Mouse (Mus musculus) brain, embryonic 14.5 days (tissue): Measurements from ENCODE around the gene Stam2. TPM values are rescaled to one million over a fixed set of nuclear protein-coding genes. Genes with fewer than 3 reads are reported as not detected.
A peak's percentile ranks its signal among the peaks of the same experiment; 100 is the strongest.

Experiments
- DNase-seq: peaks from one replicate; pipeline ENCODE4 v3.0.0-alpha.2; 2011; ENCODE audit warnings: low read depth
- CTCF ChIP-seq: fragments of 200-500 bp; IDR thresholded peaks from 2 replicates; pipeline ENCODE4 v1.5.1; 2012; ENCODE audit warnings: inconsistent platforms, mild to moderate bottlenecking, moderate library complexity, borderline replicate concordance; ENCODE audit not compliant: insufficient read depth, insufficient read length; ENCODE audit errors: extremely low read depth
- POLR2A ChIP-seq: fragments of 200-500 bp; IDR thresholded peaks from 2 replicates; pipeline ENCODE4 v1.6.1; 2012; ENCODE audit warnings: mild to moderate bottlenecking, inconsistent platforms, borderline replicate concordance; ENCODE audit not compliant: poor library complexity, insufficient read depth, insufficient read length, severe bottlenecking; ENCODE audit errors: extremely low read depth
- polyA plus RNA-seq: library from polyadenylated mRNA; depleted of rRNA; stranded (reverse); fragments of >200 nt; gene quantifications from 2 replicates; pipeline ENCODE4 v1.2.3, GENCODE M21; 2012; rRNA removed

Gene Stam2
- polyA plus RNA-seq, 1 experiment, result 25.9 TPM

DNA sequence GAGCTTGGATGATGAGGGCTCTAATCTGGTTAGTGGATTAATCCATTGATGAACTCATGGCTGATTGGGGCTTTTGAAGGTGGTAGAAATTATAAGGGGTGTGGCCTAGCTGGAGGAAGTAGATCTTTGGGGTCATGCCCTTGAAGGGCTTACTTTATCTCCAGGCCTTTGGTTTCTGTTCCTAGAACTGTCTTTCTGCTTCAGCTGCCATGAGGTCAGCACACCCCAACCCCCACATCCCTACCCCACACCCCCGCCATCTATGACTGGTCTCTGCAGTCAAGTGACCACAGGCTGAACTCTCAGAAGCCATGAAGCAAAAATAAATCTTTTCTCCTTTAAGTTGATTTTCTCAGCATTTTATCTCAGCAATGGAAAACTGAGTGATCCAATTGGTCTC, 68.9 kb downstream of the Stam2 start:
- no peak for DNase-seq
- no peak for TF ChIP-seq CTCF

DNA sequence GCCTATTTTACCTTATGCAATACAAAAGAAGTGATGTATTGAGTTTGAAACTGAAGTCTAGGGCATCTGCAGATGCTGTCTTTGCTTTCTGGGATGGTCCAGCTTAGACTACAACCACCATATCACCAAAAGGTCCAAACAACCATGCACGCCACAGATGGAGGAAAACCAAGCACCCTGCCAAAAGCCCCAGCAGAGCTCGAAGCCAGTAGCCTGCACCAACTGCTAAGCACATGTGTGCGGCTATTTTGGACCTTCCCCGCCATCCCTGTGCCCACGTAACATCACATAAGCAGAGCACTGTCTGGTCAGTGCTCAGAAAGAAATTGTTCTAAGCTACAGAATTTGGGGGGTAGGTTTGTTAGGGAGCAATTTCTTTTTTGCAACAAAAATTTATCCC, 71.3 kb downstream of the Stam2 start:
- TF ChIP-seq CTCF, result no peak
- TF ChIP-seq POLR2A, result no peak
- no peak for DNase-seq

GRCm38 (mm10) chr2:52668480-52668879, 73.6 kb downstream of the Stam2 start:
- TF ChIP-seq POLR2A (no peak), CTCF (no peak)

DNA sequence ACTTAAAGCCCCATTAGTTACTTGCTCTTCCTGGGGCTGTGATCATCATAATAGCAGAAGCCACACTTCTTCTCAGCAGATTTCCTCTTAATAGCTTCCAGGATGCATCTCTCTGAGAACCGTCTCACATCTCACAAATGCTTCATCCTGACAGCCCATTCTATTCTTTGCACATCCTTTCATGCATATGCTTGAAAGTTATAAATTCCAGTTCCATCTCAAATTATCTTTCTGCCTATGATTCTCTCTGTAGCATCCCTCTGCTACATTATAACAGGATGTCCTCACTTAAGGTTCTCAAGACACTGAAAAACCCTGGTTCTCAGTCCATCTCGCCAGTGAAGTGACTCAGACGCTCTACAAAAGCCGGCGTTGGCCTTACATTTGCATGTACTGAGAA, 85.4 kb downstream of the Stam2 start:
- no peak for DNase-seq

More at GRCm38 (mm10) chr2:52668480-52668879, 73.6 kb downstream of the Stam2 start:
- no peak for DNase-seq

GRCm38 (mm10) chr2:52654541-52654940, 87.5 kb downstream of the Stam2 start:
- DNase-seq, result no peak
- TF ChIP-seq POLR2A (no peak), CTCF (no peak)

More for the DNA sequence above, 85.4 kb downstream of the Stam2 start:
- no peak for TF ChIP-seq POLR2A
- no peak for TF ChIP-seq CTCF

- no peak for TF ChIP-seq CTCF
- no peak for TF ChIP-seq POLR2A
- DNase-seq, result no peak
Measured at GRCm38 (mm10) chr2:52651547-52651946, 90.5 kb downstream of the Stam2 start.

- peak; percentile 49 for DNase-seq
Measured at GRCm38 (mm10) chr2:52647255-52647998, 94.7 kb downstream of the Stam2 start.

DNA sequence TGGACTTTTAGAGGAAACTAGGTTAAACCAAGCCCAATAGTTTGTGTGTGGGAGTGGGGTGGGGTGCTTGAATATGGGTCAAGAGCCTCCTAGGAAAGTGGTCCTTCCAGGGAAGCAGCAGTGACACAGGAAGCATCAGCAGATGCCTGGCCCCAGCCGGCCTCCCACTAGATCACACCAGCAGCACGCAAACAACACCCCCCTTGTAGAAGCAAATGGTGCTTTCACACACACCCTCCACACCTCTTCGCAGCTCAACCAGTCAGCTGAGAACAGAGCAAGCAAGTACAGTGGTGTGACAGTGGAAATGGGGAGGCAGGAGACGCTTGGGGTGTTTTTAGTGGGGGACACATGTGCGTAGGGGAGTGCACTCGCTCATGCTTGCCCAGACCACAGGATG, 98.4 kb downstream of the Stam2 start:
- TF ChIP-seq POLR2A (no peak), CTCF (no peak)
- no peak for DNase-seq

More at GRCm38 (mm10) chr2:52647255-52647998, 94.7 kb downstream of the Stam2 start:
- no peak for TF ChIP-seq CTCF
- TF ChIP-seq POLR2A, result no peak

Other genes starting within 250 kb of the Stam2 start
- 10.1 and 11.7 TPM in 2 replicates for gene Cacnb4, start 65.5 kb downstream of the Stam2 start, polyA plus RNA-seq
- 45.8 and 47.7 TPM in 2 replicates for gene Fmnl2, start 115.6 kb upstream of the Stam2 start, polyA plus RNA-seq